Comparison of ENCODE assay signal across 16 mouse cellular contexts in the genomic region with DNA sequence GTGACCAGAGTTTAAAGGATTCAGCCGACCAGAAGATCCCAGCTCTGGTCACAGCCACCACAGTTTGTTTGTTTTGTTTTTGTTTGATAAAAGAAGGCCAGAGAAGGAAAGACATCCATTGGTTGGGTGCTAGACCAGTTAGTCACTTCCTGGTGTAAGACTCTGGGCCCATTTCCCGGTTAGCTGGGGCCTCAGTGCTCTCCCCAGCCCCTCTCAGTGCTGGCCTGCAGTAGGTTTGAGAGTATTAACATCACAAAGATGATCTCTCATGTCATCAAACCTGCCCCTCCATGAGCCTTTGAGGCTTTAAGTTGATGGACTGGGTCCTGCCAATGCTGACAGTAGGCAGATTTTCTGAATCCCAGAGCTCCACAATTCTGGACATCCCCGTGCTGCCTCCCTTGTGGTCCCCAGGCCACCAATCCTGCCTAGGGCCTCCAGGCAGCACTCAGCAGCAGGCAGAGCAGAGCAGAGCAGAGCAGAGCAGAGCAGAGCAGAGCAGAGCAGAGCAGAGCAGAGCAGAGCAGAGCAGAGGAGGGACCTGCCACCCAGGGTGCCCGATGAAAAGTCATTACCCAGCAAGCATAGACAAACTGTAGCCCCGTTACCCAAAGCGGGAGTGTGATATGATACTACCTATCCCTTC. TPM values are rescaled to one million over a fixed set of nuclear protein-coding genes. Genes with fewer than 3 reads are reported as not detected.
DNase-seq lines count a peak whose midpoint lies in the region; ATAC-seq and TF ChIP-seq lines count a peak whose summit lies in the region.
"Had no signal": no experiment of that assay in that cellular context is flagged by ENCODE, and none has a peak within 500 bp of the region (broad histone marks: within the 10 kb centered on the region; RNA-seq: fewer than 3 reads in every experiment).

No protein-coding gene starts in this region.

- ATAC-seq in hindbrain, embryonic 12.5 days (ENCODE audit: low FRiP score): no peak
- ATAC-seq in hindbrain, postnatal 0 days: no peak
- no peak for ATAC-seq in limb, embryonic 15.5 days (ENCODE audit: insufficient number of reproducible peaks, low FRiP score, low TSS enrichment, low read depth)
- ATAC-seq: CD4-positive, CD25-positive, alpha-beta regulatory T cell, adult 4 months; Patski had no signal

- H3K4me1 ChIP-seq in hindbrain, embryonic 12.5 days: peaks cover 28% of the 10 kb centered on the region
- no peaks in the 10 kb centered on the region for H3K4me1 ChIP-seq in hindbrain, postnatal 0 days (ENCODE audit: insufficient read depth, low read length)
- H3K4me1 ChIP-seq in embryonic facial prominence, embryonic 10.5 days: peaks cover 77% of the 10 kb centered on the region
- H3K4me1 ChIP-seq in limb, embryonic 15.5 days: peaks cover 53% of the 10 kb centered on the region

- H3K9me3 ChIP-seq in hindbrain, embryonic 12.5 days (replicated peaks): 0 out of 2 replicates have a peak, but pooled peaks cover 3% of the 10 kb centered on the region
- H3K9me3 ChIP-seq in hindbrain, postnatal 0 days (ENCODE audit: low read length): no peaks in the 10 kb centered on the region
- peaks cover 3% of the 10 kb centered on the region; the same call in 1 of the 2 replicates for H3K9me3 ChIP-seq in embryonic facial prominence, embryonic 10.5 days
- no peaks in the 10 kb centered on the region for H3K9me3 ChIP-seq in limb, embryonic 15.5 days

- no peak for TF ChIP-seq CTCF in hindbrain, postnatal 0 days (IDR thresholded peaks at IDR 0.05; ENCODE audit: low read depth)

- intact Hi-C loops in left cerebral cortex, postnatal 25 days (cut with DNase I): no loop called here

- H3K27ac ChIP-seq in hindbrain, embryonic 12.5 days: peak overlapping the region; percentile 25
- H3K27ac ChIP-seq in hindbrain, postnatal 0 days: no peak overlapping the region
- peak overlapping the region; percentile 82 for H3K27ac ChIP-seq in embryonic facial prominence, embryonic 10.5 days (replicated peaks)
- no peak overlapping the region for H3K27ac ChIP-seq in limb, embryonic 15.5 days
- H3K27ac ChIP-seq: heart, embryonic 13.5 days; liver, embryonic 14.5 days had no signal

- peaks cover 94% of the 10 kb centered on the region for H3K27me3 ChIP-seq in hindbrain, embryonic 12.5 days
- peaks cover 87% of the 10 kb centered on the region for H3K27me3 ChIP-seq in hindbrain, postnatal 0 days (ENCODE audit: insufficient read depth, low read length)
- H3K27me3 ChIP-seq in embryonic facial prominence, embryonic 10.5 days (replicated peaks; ENCODE audit: low read depth, poor library complexity, severe bottlenecking): peaks cover 98% of the 10 kb centered on the region
- H3K27me3 ChIP-seq in limb, embryonic 15.5 days: peaks cover 94% of the 10 kb centered on the region

- DNase-seq in hindbrain, postnatal 0 days (ENCODE audit: low spot score): no peak
- peak; percentile 47 for DNase-seq in ES-CJ7 (ENCODE audit: low read depth, low spot score)
- no peak for DNase-seq in embryonic facial prominence, embryonic 10.5 days (ENCODE audit: low spot score)
- DNase-seq in left cerebral cortex, postnatal 25 days (ENCODE audit: low spot score in 2 of 2): no peak
- DNase-seq in frontal cortex, postnatal 36 days (ENCODE audit: low spot score in 2 of 2): no peak
- DNase-seq: gastrocnemius, postnatal 14 days; lung, postnatal 14 days; right cerebral cortex, postnatal 25 days; thymus, postnatal 36 days had no signal

- H3K4me2 ChIP-seq in hindbrain, embryonic 12.5 days (replicated peaks): peak overlapping the region; percentile 62; the same call in 1 of the 2 replicates
- H3K4me2 ChIP-seq in hindbrain, postnatal 0 days (ENCODE audit: low read depth, low read length): no peak overlapping the region
- 0 out of 2 replicates have a peak overlapping the region, but pooled peaks have one; percentile 5 for H3K4me2 ChIP-seq in limb, embryonic 15.5 days

- peak overlapping the region; percentile 43; the same call in 1 of the 2 replicates for H3K4me3 ChIP-seq in hindbrain, embryonic 12.5 days
- H3K4me3 ChIP-seq in hindbrain, postnatal 0 days (ENCODE audit: low read length): no peak overlapping the region
- peak overlapping the region; percentile 70 for H3K4me3 ChIP-seq in embryonic facial prominence, embryonic 10.5 days
- H3K4me3 ChIP-seq in limb, embryonic 15.5 days: no peak overlapping the region
- H3K4me3 ChIP-seq: heart, embryonic 13.5 days had no signal

- no peak overlapping the region for H3K9ac ChIP-seq in hindbrain, embryonic 12.5 days
- H3K9ac ChIP-seq in hindbrain, postnatal 0 days (replicated peaks; ENCODE audit: low read length): no peak overlapping the region
- no peak overlapping the region for H3K9ac ChIP-seq in limb, embryonic 15.5 days
- H3K9ac ChIP-seq: heart, embryonic 13.5 days; liver, embryonic 14.5 days had no signal

- WGBS in hindbrain, embryonic 12.5 days: 2% methylated on average over 6 of the region's 6 CpGs
- 7% methylated on average over 6 of the region's 6 CpGs for WGBS in hindbrain, postnatal 0 days
- 4% methylated on average over 6 of the region's 6 CpGs for WGBS in embryonic facial prominence, embryonic 10.5 days
- 23% methylated on average over 6 of the region's 6 CpGs for WGBS in limb, embryonic 15.5 days

- no peaks in the 10 kb centered on the region for H3K36me3 ChIP-seq in hindbrain, embryonic 12.5 days
- no peaks in the 10 kb centered on the region for H3K36me3 ChIP-seq in hindbrain, postnatal 0 days (ENCODE audit: insufficient read depth, low read length)
- H3K36me3 ChIP-seq in embryonic facial prominence, embryonic 10.5 days (replicated peaks): no peaks in the 10 kb centered on the region
- H3K36me3 ChIP-seq in limb, embryonic 15.5 days: no peaks in the 10 kb centered on the region
- H3K36me3 ChIP-seq: heart, embryonic 13.5 days had no signal

RNA-seq across cellular contexts. Expression of a gene that starts 2.4 kb away (rescaled TPM):
- 12.5 and 15.3 TPM in 2 replicates for polyA plus RNA-seq in hindbrain, embryonic 12.5 days (2016; fragmentation: Nextera tagmentation; extraction: Ambion mirVana)
- 0.42 and 1.2 TPM in 2 replicates for total RNA-seq in hindbrain, postnatal 0 days (2014; rRNA removed)
- polyA plus RNA-seq in hindbrain, postnatal 0 days (2015; fragmentation: Nextera tagmentation; extraction: Ambion mirVana): 0.51 and 0.93 TPM in 2 replicates
- polyA plus RNA-seq in embryonic facial prominence, embryonic 10.5 days (2016; fragmentation: Nextera tagmentation; extraction: Ambion mirVana): 10.1 and 15.6 TPM in 2 replicates
- 3.9 and 4.3 TPM in 2 replicates for polyA plus RNA-seq in limb, embryonic 15.5 days (2015; fragmentation: Nextera tagmentation; extraction: Ambion mirVana)
- under 1 TPM; 0.80 to 0.87 TPM for total RNA-seq in left cerebral cortex, postnatal 25 days (2021)
- total RNA-seq: adrenal gland, adult 18-20 months had no signal
- polyA plus RNA-seq: CD4-positive, CD25-positive, alpha-beta regulatory T cell, adult 4 months; Patski had no signal

Comparison
In these comparisons a context has a peak if more than half of its experiments do, and no peak if none do; other contexts are left out.
1. H3K27ac ChIP-seq: peak in hindbrain, embryonic 12.5 days (single experiment) and embryonic facial prominence, embryonic 10.5 days (single experiment); none in hindbrain, postnatal 0 days (single experiment) and limb, embryonic 15.5 days (single experiment).
2. H3K4me3 ChIP-seq: peak in hindbrain, embryonic 12.5 days (single experiment) and embryonic facial prominence, embryonic 10.5 days (single experiment); none in hindbrain, postnatal 0 days (single experiment) and limb, embryonic 15.5 days (single experiment).